Mouse (Mus musculus) adrenal gland, postnatal 10 days (tissue): ENCODE results near the gene Vmn2r66. TPM values are rescaled to one million over a fixed set of nuclear protein-coding genes. Genes with fewer than 3 reads are reported as not detected.

Experiments
- DNase-seq: peaks from one replicate; pipeline ENCODE4 v3.0.0; 2021; ENCODE audit warnings: mixed read lengths
- long read RNA-seq, 2 experiments: library from polyadenylated mRNA; stranded (forward); transcript quantifications; one replicate each; pipeline ENCODE4 v2.0.0; 2021
- total RNA-seq, 2 experiments: library from RNA; stranded (reverse); gene quantifications; 2 replicates each; pipeline ENCODE4 v1.2.3; 2021

The Vmn2r66 gene
- total RNA-seq = not detected
- long read RNA-seq, experiment 1 = 0 reads
- long read RNA-seq, experiment 2 = 0 reads

DNA sequence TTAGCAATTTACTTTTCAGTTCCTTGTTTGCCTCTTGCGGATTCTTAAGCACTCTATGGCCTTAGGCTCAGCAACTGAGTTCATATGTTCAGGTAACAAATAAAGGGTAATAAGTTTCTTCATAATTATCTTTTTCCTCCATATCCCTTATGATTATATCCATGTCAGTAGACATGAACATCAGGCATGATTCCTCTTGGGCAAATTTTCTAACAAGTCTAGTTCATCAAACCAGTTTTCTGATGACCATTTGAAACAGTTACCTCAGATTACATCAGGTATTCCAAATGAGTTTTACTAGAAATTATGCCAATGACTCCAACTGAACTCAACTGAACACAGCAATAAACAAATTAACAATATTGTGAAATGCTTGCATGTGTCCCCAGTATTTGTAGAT is at the start of gene Vmn2r66:
Gene Vmn2r66 (minus strand): TSS at position 101 of the 400 bp plus-strand sequence.
- DNase-seq = no peak

DNA sequence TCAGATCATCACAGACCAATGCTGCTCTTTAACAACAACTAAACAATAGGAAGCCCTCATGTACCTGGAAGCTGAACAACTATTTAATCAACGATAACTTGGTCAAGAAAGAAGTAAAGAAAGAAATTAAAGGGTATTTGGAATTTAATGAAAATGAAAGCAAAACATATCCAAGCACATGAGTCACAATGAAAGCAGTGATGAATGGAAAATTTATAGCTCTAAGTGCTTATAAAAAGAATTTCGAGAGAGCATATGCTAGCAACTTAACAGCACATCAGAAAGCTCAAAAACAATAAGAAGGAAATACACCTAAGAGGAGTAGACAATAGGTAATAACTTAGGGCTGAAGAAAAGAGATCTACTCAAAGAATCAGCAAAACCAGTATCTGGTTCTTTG is 15.4 kb downstream of the Vmn2r66 start:
- no peak for DNase-seq

DNA sequence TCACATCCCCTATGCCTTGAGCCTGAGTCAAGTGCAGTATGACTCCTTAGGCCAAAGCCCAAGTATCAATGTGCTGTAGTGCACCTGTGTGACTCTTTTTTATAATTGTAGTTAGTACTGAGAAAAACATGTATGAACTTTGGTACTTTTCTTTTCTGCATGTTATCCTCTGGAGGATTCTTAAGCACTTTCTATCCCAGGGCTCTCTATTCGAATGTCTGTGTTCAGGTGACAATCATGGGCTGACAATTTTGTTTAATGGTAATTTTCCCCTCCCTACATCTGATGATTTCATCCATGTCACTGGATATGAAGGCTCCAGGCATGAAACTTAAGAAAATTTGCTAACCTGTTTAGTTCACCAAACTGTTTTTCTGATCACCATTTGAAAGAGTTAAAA is 48.1 kb downstream of the Vmn2r66 start, which contains the start of gene Vmn2r65:
Gene Vmn2r65 (minus strand): TSS at position 101 of the 400 bp plus-strand sequence.
- DNase-seq = no peak

Other genes starting within 250 kb of the Vmn2r66 start
- not detected for gene Olfr291, start 158.7 kb downstream of the Vmn2r66 start, total RNA-seq
- gene Vmn2r65, start 48.2 kb downstream of the Vmn2r66 start, total RNA-seq = not detected
- gene Vmn2r67, start 143.7 kb upstream of the Vmn2r66 start, total RNA-seq = not detected
- not detected for gene Vmn2r68, start 225.5 kb upstream of the Vmn2r66 start, total RNA-seq